Mouse (Mus musculus) adrenal gland, adult (tissue): ENCODE data around the gene Aplp1.
"Not testable (repeated sequence)": the region's sequence is repeated elsewhere in the genome, so short reads cannot be mapped to it uniquely, and the experiment has no call there.

ENCODE experiments used
- DNase-seq, 2 experiments: peaks; one replicate each; pipeline ENCODE4 v3.0.0; 2022 to 2023; ENCODE audit warnings: low spot score in 1 of 2; ENCODE audit not compliant: inconsistent age in 2 of 2

Aplp1 gene

GRCm38 (mm10) chr7:30444971-30445751, at the start of gene Aplp1:
TSS of gene Aplp1 (minus strand) at chr7:30445535.
- peak; percentile 70 to 87 for DNase-seq

- DNase-seq = no peak
Observed at GRCm38 (mm10) chr7:30493401-30493931, 48.1 kb upstream of the Aplp1 start, which contains the start of gene Prodh2. TSS of gene Prodh2 (plus strand) at chr7:30493622.

GRCm38 (mm10) chr7:30492765-30493164, 47.4 kb upstream of the Aplp1 start:
- DNase-seq = peak; percentile 60 to 92

- no peak for DNase-seq
Observed at GRCm38 (mm10) chr7:30490957-30491307, 45.6 kb upstream of the Aplp1 start.

GRCm38 (mm10) chr7:30490251-30490956, 45.1 kb upstream of the Aplp1 start:
- peak; percentile 26 to 70 for DNase-seq

GRCm38 (mm10) chr7:30484250-30484649, 38.9 kb upstream of the Aplp1 start:
- DNase-seq = peak in 1 of 2 experiments; percentile 46

- DNase-seq = no peak
Observed at GRCm38 (mm10) chr7:30477415-30478381, 32.4 kb upstream of the Aplp1 start.

GRCm38 (mm10) chr7:30476136-30476535, 30.8 kb upstream of the Aplp1 start:
- not testable (repeated sequence) for DNase-seq

GRCm38 (mm10) chr7:30474999-30475398, 29.7 kb upstream of the Aplp1 start:
- no peak for DNase-seq

- DNase-seq = peak; percentile 29 to 75
Observed at GRCm38 (mm10) chr7:30472411-30472810, 27.1 kb upstream of the Aplp1 start.

- DNase-seq = no peak
Observed at GRCm38 (mm10) chr7:30464816-30465300, 19.5 kb upstream of the Aplp1 start.

GRCm38 (mm10) chr7:30463996-30464395, 18.7 kb upstream of the Aplp1 start:
- DNase-seq = peak in 1 of 2 experiments; percentile 66

GRCm38 (mm10) chr7:30463568-30463967, 18.2 kb upstream of the Aplp1 start:
- DNase-seq = no peak

GRCm38 (mm10) chr7:30459484-30459883, 14.1 kb upstream of the Aplp1 start:
- no peak for DNase-seq

GRCm38 (mm10) chr7:30457629-30458330, 12.4 kb upstream of the Aplp1 start, which contains the start of the genes Kirrel2 and Nphs1:
TSS of gene Kirrel2 (minus strand) at chr7:30457690.
TSS of gene Nphs1 (plus strand) at chr7:30458315.
- no peak for DNase-seq

- DNase-seq = no peak
Observed at GRCm38 (mm10) chr7:30456911-30457628, 11.7 kb upstream of the Aplp1 start.

- no peak for DNase-seq
Observed at GRCm38 (mm10) chr7:30456487-30456886, 11.2 kb upstream of the Aplp1 start.

- DNase-seq = no peak
Observed at GRCm38 (mm10) chr7:30454259-30454658, 8.9 kb upstream of the Aplp1 start.

GRCm38 (mm10) chr7:30453766-30454165, 8.4 kb upstream of the Aplp1 start:
- peak in 1 of 2 experiments; percentile 57 for DNase-seq
